Comparison of ENCODE assay signal across 8 mouse cellular contexts in the genomic region with DNA sequence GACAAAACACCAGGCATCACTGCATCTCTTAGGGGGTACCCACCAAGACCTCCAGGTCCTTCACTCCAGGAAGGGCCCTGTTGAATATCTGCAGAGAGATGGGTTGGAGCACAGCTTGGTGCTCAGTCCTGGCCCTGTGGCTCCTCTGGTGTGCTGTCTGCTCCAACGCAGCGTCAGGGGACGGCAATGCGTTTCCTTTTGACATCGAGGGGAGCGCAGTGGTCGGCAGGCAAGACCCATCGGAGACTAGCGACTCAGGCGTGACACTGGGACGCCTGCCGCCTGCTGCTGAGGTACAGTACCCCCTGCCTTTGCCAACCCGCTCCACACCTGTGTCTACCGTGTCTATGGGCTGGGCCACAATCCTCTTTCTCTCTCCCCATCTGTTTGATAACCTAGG. TPM values are rescaled to one million over a fixed set of nuclear protein-coding genes. Genes with fewer than 3 reads are reported as not detected.
DNase-seq lines count a peak whose midpoint lies in the region; ATAC-seq lines count a peak whose summit lies in the region.

No protein-coding gene starts in this region.

- H3K4me2 ChIP-seq in forebrain, embryonic 13.5 days, result peak overlapping the region; percentile 65
- peak overlapping the region; percentile 75 for H3K4me2 ChIP-seq in hindbrain, embryonic 15.5 days
- H3K4me2 ChIP-seq in lung, embryonic 16.5 days (ENCODE audit: low read depth, low read length), result peak overlapping the region; percentile 76
- H3K4me2 ChIP-seq in stomach, embryonic 14.5 days (replicated peaks; ENCODE audit: low read depth, low read length), result peak overlapping the region; percentile 72

- no peak overlapping the region for H3K27ac ChIP-seq in forebrain, embryonic 13.5 days
- H3K27ac ChIP-seq in hindbrain, embryonic 15.5 days (replicated peaks), result peak overlapping the region; percentile 46; the same call in 1 of the 2 replicates
- peak overlapping the region; percentile 95 for H3K27ac ChIP-seq in lung, embryonic 16.5 days (ENCODE audit: low read length)
- peak overlapping the region; percentile 80 for H3K27ac ChIP-seq in stomach, embryonic 14.5 days (ENCODE audit: low read length)

- peak overlapping the region; percentile 39 for H3K4me3 ChIP-seq in forebrain, embryonic 13.5 days
- peak overlapping the region; percentile 42 for H3K4me3 ChIP-seq in hindbrain, embryonic 15.5 days
- peak overlapping the region; percentile 72 for H3K4me3 ChIP-seq in lung, embryonic 16.5 days (ENCODE audit: low read length)
- peak overlapping the region; percentile 45 for H3K4me3 ChIP-seq in stomach, embryonic 14.5 days (ENCODE audit: low read depth, low read length)

- no peaks in the 10 kb centered on the region for H3K27me3 ChIP-seq in forebrain, embryonic 13.5 days
- no peaks in the 10 kb centered on the region for H3K27me3 ChIP-seq in hindbrain, embryonic 15.5 days
- H3K27me3 ChIP-seq in lung, embryonic 16.5 days (ENCODE audit: control insufficient read depth, insufficient read depth, low read depth, low read length), result no peaks in the 10 kb centered on the region
- no peaks in the 10 kb centered on the region for H3K27me3 ChIP-seq in stomach, embryonic 14.5 days (ENCODE audit: control insufficient read depth, insufficient read depth, low read length)

- 4% methylated on average over 14 of the region's 14 CpGs for WGBS in forebrain, embryonic 13.5 days
- 2% methylated on average over 14 of the region's 14 CpGs for WGBS in hindbrain, embryonic 15.5 days
- WGBS in lung, embryonic 16.5 days, result 3% methylated on average over 14 of the region's 14 CpGs
- WGBS in stomach, embryonic 14.5 days, result 5% methylated on average over 14 of the region's 14 CpGs

- DNase-seq in cerebellum, postnatal 25 days, result peak; percentile 8 to 16
- DNase-seq in cerebellum, adult 8-10 months, result no peak
- DNase-seq in MN1 (ENCODE audit: low spot score), result peak; percentile 67
- DNase-seq in cerebellum, adult 9-11 months, result no peak

- peak; percentile 33 for ATAC-seq in forebrain, embryonic 13.5 days
- peak; percentile 49; the same call in 1 of the 2 replicates for ATAC-seq in hindbrain, embryonic 15.5 days (ENCODE audit: low FRiP score, low read depth)
- ATAC-seq in lung, embryonic 16.5 days (ENCODE audit: low read depth), result peak; percentile 31; the same call in 1 of the 2 replicates
- ATAC-seq in stomach, embryonic 14.5 days (ENCODE audit: insufficient number of reproducible peaks, insufficient read depth, low FRiP score, low read depth), result peak; percentile 30; the same call in 1 of the 2 replicates

- no peaks in the 10 kb centered on the region for H3K9me3 ChIP-seq in forebrain, embryonic 13.5 days (replicated peaks)
- no peaks in the 10 kb centered on the region for H3K9me3 ChIP-seq in hindbrain, embryonic 15.5 days
- no peaks in the 10 kb centered on the region for H3K9me3 ChIP-seq in lung, embryonic 16.5 days (ENCODE audit: control insufficient read depth, low read length)
- H3K9me3 ChIP-seq in stomach, embryonic 14.5 days (ENCODE audit: control insufficient read depth, low read depth, low read length), result no peaks in the 10 kb centered on the region

- H3K9ac ChIP-seq in forebrain, embryonic 13.5 days, result peak overlapping the region; percentile 58
- H3K9ac ChIP-seq in hindbrain, embryonic 15.5 days, result peak overlapping the region; percentile 48
- H3K9ac ChIP-seq in lung, embryonic 16.5 days (ENCODE audit: low read length), result peak overlapping the region; percentile 90
- H3K9ac ChIP-seq in stomach, embryonic 14.5 days (replicated peaks; ENCODE audit: low read depth, low read length), result peak overlapping the region; percentile 52

- H3K4me1 ChIP-seq in forebrain, embryonic 13.5 days, result peaks cover 15% of the 10 kb centered on the region
- peaks cover 12% of the 10 kb centered on the region for H3K4me1 ChIP-seq in hindbrain, embryonic 15.5 days (replicated peaks)
- H3K4me1 ChIP-seq in lung, embryonic 16.5 days (replicated peaks; ENCODE audit: control insufficient read depth, insufficient read depth, low read length), result peaks cover 29% of the 10 kb centered on the region
- H3K4me1 ChIP-seq in stomach, embryonic 14.5 days (ENCODE audit: control insufficient read depth, insufficient read depth, low read length), result peaks cover 10% of the 10 kb centered on the region; the same call in 1 of the 2 replicates

- H3K36me3 ChIP-seq in forebrain, embryonic 13.5 days (ENCODE audit: poor library complexity, severe bottlenecking), result no peaks in the 10 kb centered on the region
- H3K36me3 ChIP-seq in hindbrain, embryonic 15.5 days, result no peaks in the 10 kb centered on the region
- no peaks in the 10 kb centered on the region for H3K36me3 ChIP-seq in lung, embryonic 16.5 days (ENCODE audit: control insufficient read depth, insufficient read depth, low read length)
- H3K36me3 ChIP-seq in stomach, embryonic 14.5 days (ENCODE audit: control insufficient read depth, insufficient read depth, low read length), result no peaks in the 10 kb centered on the region

RNA-seq across cellular contexts. Expression of a gene that starts 0.5 kb away (rescaled TPM):
- polyA plus RNA-seq in forebrain, embryonic 13.5 days (2015; fragmentation: Nextera tagmentation; extraction: Ambion mirVana), result 11.2 and 13.3 TPM in 2 replicates
- 23.0 and 25.4 TPM in 2 replicates for polyA plus RNA-seq in hindbrain, embryonic 15.5 days (2015; fragmentation: Nextera tagmentation; extraction: Ambion mirVana)
- 127 and 131 TPM in 2 replicates for polyA plus RNA-seq in lung, embryonic 16.5 days (2015; fragmentation: Nextera tagmentation; extraction: Ambion mirVana)
- 68.9 and 72.8 TPM in 2 replicates for polyA plus RNA-seq in stomach, embryonic 14.5 days (2014; fragmentation: Nextera tagmentation; extraction: Ambion mirVana)

Comparison
In these comparisons a context has a peak if more than half of its experiments do, and no peak if none do; other contexts are left out.
1. DNase-seq: peak in cerebellum, postnatal 25 days (2 of 2) and MN1 (single experiment); none in cerebellum, adult 8-10 months (single experiment) and cerebellum, adult 9-11 months (single experiment).
2. Peak in every context shown above with its lines, with median percentiles within 50 percentile points of each other: ATAC-seq, H3K4me2 ChIP-seq, H3K4me3 ChIP-seq and H3K9ac ChIP-seq.